Mouse (Mus musculus): ENCODE results near the gene Igdcc3. TPM values are rescaled to one million over a fixed set of nuclear protein-coding genes. Genes with fewer than 3 reads are reported as not detected.

The Igdcc3 gene
- polyA plus RNA-seq, 1 experiment from 2014 or later = 0.15 TPM

- no peaks in the 10 kb centered on the region for H3K9me3 ChIP-seq (replicated peaks)
- peak overlapping the region; percentile 56 for H3K9ac ChIP-seq
- peak overlapping the region; percentile 60 for H3K4me3 ChIP-seq (replicated peaks)
- H3K27me3 ChIP-seq = peaks cover 85% of the 10 kb centered on the region
- no peak overlapping the region for H3K27ac ChIP-seq
- no peak for DNase-seq
- under 1% methylated on average over 64 of the region's 73 CpGs for WGBS (ENCODE audit: insufficient replicate concordance)
- ATAC-seq (ENCODE audit: low read depth) = no peak
- H3K4me2 ChIP-seq = peak overlapping the region; percentile 76
- peaks cover 17% of the 10 kb centered on the region for H3K4me1 ChIP-seq (replicated peaks)
- H3K36me3 ChIP-seq = no peaks in the 10 kb centered on the region
These were observed 452 bp downstream of the Igdcc3 start for GRCm38 (mm10) chr9:65141306-65141975.

GRCm38 (mm10) chr9:65141976-65142318 is 958 bp downstream of the Igdcc3 start:
- Histone ChIP-seq H3K4me2 (peak overlapping the region; percentile 76), H3K27me3 (peaks cover 85% of the 10 kb centered on the region), H3K27ac (no peak overlapping the region), H3K36me3 (no peaks in the 10 kb centered on the region), H3K4me1 (replicated peaks) (peaks cover 17% of the 10 kb centered on the region), H3K9ac (no peak overlapping the region; the same call in 1 of the 2 replicates), H3K4me3 (replicated peaks) (peak overlapping the region; percentile 60), H3K9me3 (replicated peaks) (no peaks in the 10 kb centered on the region)
- DNase-seq (no peak), ATAC-seq (ENCODE audit: low read depth) (peak; percentile 43; the same call in 1 of the 2 replicates)
- WGBS (ENCODE audit: insufficient replicate concordance) = under 1% methylated on average over 17 of the region's 17 CpGs

- H3K27me3 ChIP-seq = peaks cover 86% of the 10 kb centered on the region
- no peaks in the 10 kb centered on the region for H3K36me3 ChIP-seq
- no peak for DNase-seq
- H3K4me2 ChIP-seq = peak overlapping the region; percentile 76
- no peak overlapping the region for H3K9ac ChIP-seq
- WGBS (ENCODE audit: insufficient replicate concordance) = 3% methylated on average over 8 of the region's 8 CpGs
- no peaks in the 10 kb centered on the region for H3K9me3 ChIP-seq (replicated peaks)
- peak overlapping the region; percentile 60 for H3K4me3 ChIP-seq (replicated peaks)
- no peak for ATAC-seq (ENCODE audit: low read depth)
- H3K27ac ChIP-seq = no peak overlapping the region
- peaks cover 17% of the 10 kb centered on the region for H3K4me1 ChIP-seq (replicated peaks)
These were observed 1.4 kb downstream of the Igdcc3 start for GRCm38 (mm10) chr9:65142399-65142798.

GRCm38 (mm10) chr9:65146001-65146400 is 5.0 kb downstream of the Igdcc3 start:
- H3K36me3 ChIP-seq = no peaks in the 10 kb centered on the region
- H3K27me3 ChIP-seq = peaks cover 50% of the 10 kb centered on the region
- ATAC-seq (ENCODE audit: low read depth) (no peak), DNase-seq (no peak)
- H3K4me1 ChIP-seq (replicated peaks) = peaks cover 13% of the 10 kb centered on the region
- WGBS (ENCODE audit: insufficient replicate concordance) = 67% methylated on average over 5 of the region's 5 CpGs
- no peak overlapping the region for H3K9ac ChIP-seq
- H3K4me3 ChIP-seq (replicated peaks) = no peak overlapping the region
- H3K4me2 ChIP-seq = no peak overlapping the region
- H3K9me3 ChIP-seq (replicated peaks) = no peaks in the 10 kb centered on the region
- no peak overlapping the region for H3K27ac ChIP-seq

GRCm38 (mm10) chr9:65148507-65148906 is 7.5 kb downstream of the Igdcc3 start:
- H3K27ac ChIP-seq = no peak overlapping the region
- WGBS (ENCODE audit: insufficient replicate concordance) = 54% methylated on average over 7 of the region's 7 CpGs
- no peaks in the 10 kb centered on the region for H3K36me3 ChIP-seq
- no peaks in the 10 kb centered on the region for H3K9me3 ChIP-seq (replicated peaks)
- no peak overlapping the region for H3K9ac ChIP-seq
- peaks cover 31% of the 10 kb centered on the region for H3K27me3 ChIP-seq
- no peak overlapping the region for H3K4me2 ChIP-seq
- H3K4me1 ChIP-seq (replicated peaks) = no peaks in the 10 kb centered on the region; the same call in 1 of the 2 replicates
- ATAC-seq (ENCODE audit: low read depth) (no peak), DNase-seq (no peak)
- H3K4me3 ChIP-seq (replicated peaks) = no peak overlapping the region

GRCm38 (mm10) chr9:65152711-65153330 is 11.8 kb downstream of the Igdcc3 start:
- H3K27me3 ChIP-seq = peaks cover 39% of the 10 kb centered on the region
- DNase-seq (no peak), ATAC-seq (ENCODE audit: low read depth) (0 out of 2 replicates have a peak, but pooled peaks have one; percentile 4)
- H3K9ac ChIP-seq = no peak overlapping the region
- peaks cover 3% of the 10 kb centered on the region for H3K4me1 ChIP-seq (replicated peaks)
- 60% methylated on average over 6 of the region's 6 CpGs for WGBS (ENCODE audit: insufficient replicate concordance)
- no peak overlapping the region for H3K4me3 ChIP-seq (replicated peaks)
- H3K9me3 ChIP-seq (replicated peaks) = no peaks in the 10 kb centered on the region
- H3K4me2 ChIP-seq = no peak overlapping the region
- no peaks in the 10 kb centered on the region for H3K36me3 ChIP-seq
- no peak overlapping the region for H3K27ac ChIP-seq

- Histone ChIP-seq H3K27me3 (peaks cover 44% of the 10 kb centered on the region), H3K9ac (no peak overlapping the region), H3K27ac (no peak overlapping the region), H3K9me3 (replicated peaks) (no peaks in the 10 kb centered on the region), H3K4me3 (replicated peaks) (no peak overlapping the region), H3K4me2 (no peak overlapping the region), H3K36me3 (no peaks in the 10 kb centered on the region), H3K4me1 (replicated peaks) (peaks cover 3% of the 10 kb centered on the region)
- DNase-seq (no peak), ATAC-seq (ENCODE audit: low read depth) (0 out of 2 replicates have a peak, but pooled peaks have one; percentile 31)
- WGBS (ENCODE audit: insufficient replicate concordance) = 30% methylated on average over 5 of the region's 5 CpGs
These were observed 12.3 kb downstream of the Igdcc3 start for GRCm38 (mm10) chr9:65153331-65153711.

- Histone ChIP-seq H3K4me3 (replicated peaks) (no peak overlapping the region), H3K9ac (no peak overlapping the region), H3K36me3 (no peaks in the 10 kb centered on the region), H3K27me3 (peaks cover 54% of the 10 kb centered on the region), H3K4me2 (no peak overlapping the region), H3K9me3 (replicated peaks) (no peaks in the 10 kb centered on the region), H3K4me1 (replicated peaks) (peaks cover 3% of the 10 kb centered on the region), H3K27ac (no peak overlapping the region)
- WGBS (ENCODE audit: insufficient replicate concordance) = 59% methylated on average over 9 of the region's 9 CpGs
- DNase-seq (no peak), ATAC-seq (ENCODE audit: low read depth) (no peak)
These were observed 13.9 kb downstream of the Igdcc3 start for GRCm38 (mm10) chr9:65154692-65155455.

- H3K4me1 ChIP-seq (replicated peaks) = peaks cover 3% of the 10 kb centered on the region
- ATAC-seq (ENCODE audit: low read depth) = no peak
- WGBS (ENCODE audit: insufficient replicate concordance) = 2% methylated on average over 8 of the region's 8 CpGs
- no peak overlapping the region for H3K4me2 ChIP-seq
- H3K27ac ChIP-seq = no peak overlapping the region
- peaks cover 71% of the 10 kb centered on the region for H3K27me3 ChIP-seq
- no peak overlapping the region for H3K9ac ChIP-seq
- DNase-seq = no peak
- H3K9me3 ChIP-seq (replicated peaks) = no peaks in the 10 kb centered on the region
- no peak overlapping the region for H3K4me3 ChIP-seq (replicated peaks)
- H3K36me3 ChIP-seq = no peaks in the 10 kb centered on the region
These were observed 15.6 kb downstream of the Igdcc3 start for GRCm38 (mm10) chr9:65156604-65157003.

GRCm38 (mm10) chr9:65157631-65158030 is 16.6 kb downstream of the Igdcc3 start:
- no peaks in the 10 kb centered on the region for H3K9me3 ChIP-seq (replicated peaks)
- no peak overlapping the region for H3K9ac ChIP-seq
- DNase-seq = no peak
- no peak for ATAC-seq (ENCODE audit: low read depth)
- WGBS (ENCODE audit: insufficient replicate concordance) = 25% methylated on average over 6 of the region's 6 CpGs
- peaks cover 3% of the 10 kb centered on the region for H3K4me1 ChIP-seq (replicated peaks)
- H3K36me3 ChIP-seq = no peaks in the 10 kb centered on the region
- H3K4me3 ChIP-seq (replicated peaks) = no peak overlapping the region
- no peak overlapping the region for H3K27ac ChIP-seq
- peaks cover 82% of the 10 kb centered on the region for H3K27me3 ChIP-seq
- no peak overlapping the region for H3K4me2 ChIP-seq

- DNase-seq = no peak
- no peaks in the 10 kb centered on the region for H3K36me3 ChIP-seq
- no peaks in the 10 kb centered on the region for H3K9me3 ChIP-seq (replicated peaks)
- no peak overlapping the region for H3K9ac ChIP-seq
- H3K4me1 ChIP-seq (replicated peaks) = peaks cover 3% of the 10 kb centered on the region; the same call in 1 of the 2 replicates
- H3K27me3 ChIP-seq = peaks cover 95% of the 10 kb centered on the region
- no peak overlapping the region for H3K4me2 ChIP-seq
- no peak for ATAC-seq (ENCODE audit: low read depth)
- H3K27ac ChIP-seq = no peak overlapping the region
- H3K4me3 ChIP-seq (replicated peaks) = no peak overlapping the region
- 46% methylated on average over 4 of the region's 4 CpGs for WGBS (ENCODE audit: insufficient replicate concordance)
These were observed 20.2 kb downstream of the Igdcc3 start for GRCm38 (mm10) chr9:65161188-65161587.
